Mouse (Mus musculus) T-cell, adult 66 days (primary cell): ENCODE measurements around the gene Xlr3b. TPM values are rescaled to one million over a fixed set of nuclear protein-coding genes. Genes with fewer than 3 reads are reported as not detected.

ENCODE experiments used
- total RNA-seq, 2 experiments: library from RNA; stranded (reverse); gene quantifications; 3 replicates in 1 of 2; 4 replicates in 1 of 2; pipeline ENCODE4 v1.2.4; 2023

The Xlr3b gene
- 10 to 100 TPM; 11.0 to 16.1 TPM for total RNA-seq

DNA sequence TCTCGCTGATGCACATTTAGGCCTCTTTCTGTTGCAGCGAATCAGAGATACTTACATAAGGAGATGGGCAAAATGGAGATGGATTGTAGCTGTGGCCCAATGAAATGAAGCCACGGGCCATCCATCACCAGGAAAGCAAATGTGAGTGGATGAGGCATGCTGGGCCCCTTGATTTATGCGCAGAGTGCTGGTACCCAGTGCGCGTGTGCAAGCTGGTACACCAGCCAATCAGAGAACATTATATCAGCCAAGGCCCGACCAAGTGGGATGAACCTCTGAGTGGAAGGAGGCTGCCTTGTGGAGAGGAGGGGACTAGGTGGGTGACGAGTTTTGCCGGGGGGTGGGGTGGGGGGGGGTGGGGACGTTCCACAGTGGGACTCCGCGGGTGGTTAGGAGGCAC is at the start of gene Xlr3b:
TSS of gene Xlr3b (plus strand) at position 274 of the 400 bp plus-strand sequence.

DNA sequence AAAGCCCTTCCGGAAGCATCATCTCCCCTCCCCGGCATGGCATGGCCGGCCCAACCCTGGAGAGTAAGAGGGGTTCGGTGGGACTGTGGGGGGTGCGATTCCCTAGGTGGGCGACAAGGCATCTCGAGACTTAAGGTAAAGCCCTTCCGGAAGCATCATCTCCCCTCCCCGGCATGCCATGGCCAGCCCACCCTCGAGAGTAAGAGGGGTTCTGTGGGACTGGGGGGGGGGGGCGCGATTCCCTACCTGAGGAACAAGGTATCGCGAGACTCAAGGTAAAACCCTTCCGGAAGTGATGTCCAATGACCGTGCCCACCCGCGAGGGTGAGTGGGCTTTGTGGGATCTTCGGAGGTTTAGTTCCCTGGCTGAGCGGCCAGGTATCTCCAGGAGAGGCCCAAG is 43.5 kb upstream of the Xlr3b start, which contains the start of gene Xlr5b:
TSS of gene Xlr5b (plus strand) at position 301 of the 400 bp plus-strand sequence.

DNA sequence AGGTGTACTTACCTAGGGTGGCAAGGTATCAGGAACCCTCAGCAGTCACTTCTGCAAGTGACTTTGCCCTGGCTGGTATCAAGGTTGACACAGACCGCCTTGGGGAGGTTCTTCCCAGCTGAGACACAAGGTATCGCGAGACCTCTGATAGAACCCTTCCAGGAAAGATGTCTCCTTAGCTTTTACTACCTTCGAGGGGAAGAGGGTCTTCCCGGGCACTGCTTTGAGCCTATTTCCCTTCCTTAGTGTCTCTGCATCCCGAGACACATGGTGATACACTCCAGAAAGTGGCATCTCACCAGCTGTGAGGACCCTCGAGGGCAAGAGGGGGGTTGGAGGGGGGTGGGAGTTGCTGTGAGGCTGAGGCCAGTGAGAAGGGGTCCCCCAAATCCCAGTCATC is 42.7 kb upstream of the Xlr3b start, which contains the start of gene DXBay18:
TSS of gene DXBay18 (minus strand) at position 101 of the 400 bp plus-strand sequence.

DNA sequence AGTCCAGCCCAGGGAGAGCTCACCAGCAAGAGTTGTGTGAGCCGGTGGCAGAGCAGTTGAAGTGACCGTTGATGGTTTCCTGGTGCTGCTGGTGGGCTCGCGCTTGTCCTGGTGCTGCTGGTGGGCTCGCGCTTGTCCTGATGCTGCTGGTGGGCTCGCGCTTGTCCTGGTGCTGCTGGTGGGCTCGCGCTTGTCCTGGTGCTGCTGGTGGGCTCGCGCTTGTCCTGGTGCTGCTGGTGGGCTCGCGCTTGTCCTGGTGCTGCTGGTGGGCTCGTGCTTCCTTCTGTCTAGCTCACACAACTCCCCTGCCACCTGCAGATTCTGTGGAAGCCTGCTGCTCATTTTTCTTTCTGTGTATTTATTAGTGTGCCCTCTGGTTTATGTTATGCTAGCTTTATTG is 15.1 kb upstream of the Xlr3b start, which contains the start of gene Spin2d:
TSS of gene Spin2d (minus strand) at position 101 of the 400 bp plus-strand sequence.

DNA sequence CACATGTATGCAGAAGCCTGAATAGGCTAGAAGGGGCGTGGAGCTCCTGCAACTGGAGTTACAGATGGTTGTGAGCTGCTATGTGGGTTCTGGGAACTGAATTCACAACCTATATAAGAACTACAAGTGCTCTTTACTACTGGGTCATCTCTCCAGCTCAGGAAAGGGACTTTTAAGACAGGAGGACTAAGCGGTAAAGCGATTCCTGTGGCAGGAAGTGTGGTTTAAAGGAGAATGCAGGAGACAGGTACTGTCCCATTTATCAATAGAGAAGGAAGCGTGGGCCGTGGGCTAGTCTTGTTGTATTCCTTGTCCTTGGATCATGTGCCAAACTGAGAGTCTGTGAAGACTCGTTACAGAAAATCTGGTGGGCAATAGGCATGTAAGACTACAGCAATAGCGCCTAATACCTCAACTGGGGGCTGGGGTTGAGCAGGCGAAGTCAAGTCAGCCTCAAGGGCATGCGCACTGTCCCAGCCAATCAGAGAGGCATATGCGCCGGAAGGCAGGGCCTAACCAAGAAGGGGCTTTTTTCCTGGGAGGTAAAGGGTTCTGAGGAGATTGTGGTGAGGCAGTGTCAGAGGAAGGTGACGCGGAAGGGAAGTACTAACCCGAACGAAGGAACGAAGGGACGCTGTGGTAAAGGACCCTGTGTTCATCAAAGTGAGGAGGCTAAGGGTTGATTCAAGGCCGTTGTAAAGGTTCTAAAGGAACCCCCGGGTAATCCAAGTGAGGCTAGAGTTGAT is 22.0 kb downstream of the Xlr3b start, which contains the start of gene Xlr4b:
TSS of gene Xlr4b (plus strand) at position 515 of the 746 bp plus-strand sequence.

DNA sequence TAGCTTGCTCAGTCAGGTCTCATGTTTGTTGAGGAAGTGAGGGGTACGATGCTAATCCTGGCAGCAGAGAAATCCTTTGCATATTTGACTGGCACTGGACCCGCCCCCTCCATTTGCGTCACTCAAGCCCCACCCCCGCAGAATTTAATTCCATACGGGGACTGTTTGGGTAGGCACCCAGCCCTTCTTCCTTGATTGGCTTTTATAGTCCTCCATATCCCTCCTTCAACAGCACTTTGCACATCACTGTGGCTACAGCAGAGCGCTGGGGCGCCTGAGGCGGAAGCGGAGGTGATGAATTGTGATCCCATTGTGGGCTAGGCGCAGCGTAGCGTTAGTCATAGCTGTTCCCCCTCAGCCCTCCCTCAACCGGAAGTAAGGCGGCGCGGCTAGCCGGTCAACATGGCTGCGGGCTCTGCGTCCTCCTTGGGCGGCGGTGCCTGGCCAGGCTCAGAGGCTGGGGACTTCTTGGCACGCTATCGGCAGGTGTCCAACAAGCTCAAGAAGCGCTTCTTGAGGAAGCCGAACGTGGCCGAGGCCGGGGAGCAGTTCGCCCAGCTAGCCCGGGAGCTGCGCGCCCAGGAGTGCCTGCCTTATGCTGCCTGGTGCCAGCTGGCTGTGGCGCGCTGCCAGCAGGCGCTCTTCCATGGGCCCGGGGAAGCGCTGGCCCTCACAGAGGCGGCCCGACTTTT is 36.1 kb downstream of the Xlr3b start, which contains the start of gene F8a:
TSS of gene F8a (plus strand) at position 378 of the 692 bp plus-strand sequence.

DNA sequence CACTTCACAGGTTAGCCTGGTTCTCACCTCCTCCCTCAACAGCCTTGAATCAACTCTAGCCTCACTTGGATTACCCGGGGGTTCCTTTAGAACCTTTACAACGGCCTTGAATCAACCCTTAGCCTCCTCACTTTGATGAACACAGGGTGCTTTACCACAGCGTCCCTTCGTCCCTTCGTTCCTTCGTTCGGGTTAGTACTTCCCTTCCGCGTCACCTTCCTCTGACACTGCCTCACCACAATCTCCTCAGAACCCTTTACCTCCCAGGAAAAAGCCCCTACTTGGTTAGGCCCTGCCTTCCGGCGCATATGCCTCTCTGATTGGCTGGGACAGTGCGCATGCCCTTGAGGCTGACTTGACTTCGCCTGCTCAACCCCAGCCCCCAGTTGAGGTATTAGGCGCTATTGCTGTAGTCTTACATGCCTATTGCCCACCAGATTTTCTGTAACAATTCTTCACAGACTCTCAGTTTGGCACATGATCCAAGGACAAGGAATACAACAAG is 50.9 kb downstream of the Xlr3b start, which contains the start of gene Xlr4c:
TSS of gene Xlr4c (minus strand) at position 310 of the 505 bp plus-strand sequence.

Other genes with a start within 250 kb of the Xlr3b start
- gene Zfp185, start 204.9 kb upstream of the Xlr3b start, total RNA-seq, result under 1 TPM in 1 of 2 experiments, not detected in 1; 0.35 TPM
- gene Pnma5, start 155.1 kb upstream of the Xlr3b start, total RNA-seq, result 1 to 10 TPM; 2.1 to 2.7 TPM
- not detected for gene Pnma3, start 127.4 kb upstream of the Xlr3b start, total RNA-seq
- 10 to 100 TPM; 53.0 to 54.4 TPM for gene Xlr4a, start 109.7 kb upstream of the Xlr3b start, total RNA-seq
- gene Xlr3a, start 95.1 kb upstream of the Xlr3b start, total RNA-seq, result 1 to 10 TPM in 1 of 2 experiments, not detected in 1; 1.1 TPM
- not detected for gene Gm14685, start 75.2 kb upstream of the Xlr3b start, total RNA-seq
- gene Xlr5b, start 43.4 kb upstream of the Xlr3b start, total RNA-seq, result not detected
- gene DXBay18, start 42.8 kb upstream of the Xlr3b start, total RNA-seq, result under 1 TPM in 1 of 2 experiments, not detected in 1; 0.74 TPM
- gene Spin2d, start 15.2 kb upstream of the Xlr3b start, total RNA-seq, result not detected
- 100 to 1,000 TPM; 100 to 102 TPM for gene Xlr4b, start 22.1 kb downstream of the Xlr3b start, total RNA-seq
- 10 to 100 TPM; 16.0 to 17.0 TPM for gene F8a, start 36.1 kb downstream of the Xlr3b start, total RNA-seq
- gene Xlr4c, start 50.9 kb downstream of the Xlr3b start, total RNA-seq, result 10 to 100 TPM; 51.9 to 63.0 TPM
- not detected for gene Xlr3c, start 73.2 kb downstream of the Xlr3b start, total RNA-seq
- gene Xlr5a, start 100.8 kb downstream of the Xlr3b start, total RNA-seq, result not detected
- not detected for gene Xlr5c, start 100.8 kb downstream of the Xlr3b start, total RNA-seq
- gene Gm45015, start 144.6 kb downstream of the Xlr3b start, total RNA-seq, result not detected
- 10 to 100 TPM; 37.8 to 41.5 TPM for gene Zfp275, start 150.4 kb downstream of the Xlr3b start, total RNA-seq
- gene Gm18336, start 206.5 kb downstream of the Xlr3b start, total RNA-seq, result not detected
- not detected for gene Zfp92, start 218.9 kb downstream of the Xlr3b start, total RNA-seq
- not detected for gene Trex2, start 243.1 kb downstream of the Xlr3b start, total RNA-seq